Mouse (Mus musculus): ENCODE measurements around the gene Xpo6.

The Xpo6 gene

GRCm38 (mm10) chr7:126200178-126200996, at the start of gene Xpo6:
Gene Xpo6 (minus strand): TSS chr7:126200501.
- DNase-seq, result peak; percentile 94

GRCm38 (mm10) chr7:126249986-126250385, 49.7 kb upstream of the Xpo6 start:
- peak; percentile 82 for DNase-seq

GRCm38 (mm10) chr7:126249146-126249545, 48.8 kb upstream of the Xpo6 start:
- DNase-seq, result no peak

GRCm38 (mm10) chr7:126248641-126249141, 48.4 kb upstream of the Xpo6 start:
- DNase-seq, result no peak

GRCm38 (mm10) chr7:126248088-126248487, 47.8 kb upstream of the Xpo6 start:
- peak; percentile 75 for DNase-seq

GRCm38 (mm10) chr7:126244168-126244750, 44.0 kb upstream of the Xpo6 start:
- peak; percentile 32 for DNase-seq

GRCm38 (mm10) chr7:126240814-126241360, 40.6 kb upstream of the Xpo6 start:
- DNase-seq, result no peak

- DNase-seq, result no peak
Observed at GRCm38 (mm10) chr7:126236794-126237192, 36.5 kb upstream of the Xpo6 start.

- no peak for DNase-seq
Observed at GRCm38 (mm10) chr7:126236083-126236793, 35.9 kb upstream of the Xpo6 start.

- no peak for DNase-seq
Observed at GRCm38 (mm10) chr7:126234611-126235010, 34.3 kb upstream of the Xpo6 start.

GRCm38 (mm10) chr7:126232345-126233071, 32.2 kb upstream of the Xpo6 start:
- no peak for DNase-seq

GRCm38 (mm10) chr7:126230357-126231148, 30.3 kb upstream of the Xpo6 start:
- no peak for DNase-seq

- no peak for DNase-seq
Observed at GRCm38 (mm10) chr7:126226136-126226535, 25.8 kb upstream of the Xpo6 start.

GRCm38 (mm10) chr7:126222753-126223152, 22.5 kb upstream of the Xpo6 start:
- DNase-seq, result no peak

- DNase-seq, result no peak
Observed at GRCm38 (mm10) chr7:126220611-126221010, 20.3 kb upstream of the Xpo6 start.

- DNase-seq, result no peak
Observed at GRCm38 (mm10) chr7:126218311-126218710, 18.0 kb upstream of the Xpo6 start.

- peak; percentile 92 for DNase-seq
Observed at GRCm38 (mm10) chr7:126216867-126217266, 16.6 kb upstream of the Xpo6 start.

- no peak for DNase-seq
Observed at GRCm38 (mm10) chr7:126210856-126211255, 10.6 kb upstream of the Xpo6 start.

- no peak for DNase-seq
Observed at GRCm38 (mm10) chr7:126200997-126201345, 670 bp upstream of the Xpo6 start.

- peak; percentile 66 for DNase-seq
Observed at GRCm38 (mm10) chr7:126199691-126200102, 604 bp downstream of the Xpo6 start.

- no peak for DNase-seq
Observed at GRCm38 (mm10) chr7:126198926-126199325, 1.4 kb downstream of the Xpo6 start.

GRCm38 (mm10) chr7:126194175-126194574, 6.1 kb downstream of the Xpo6 start:
- DNase-seq, result no peak
